Mouse (Mus musculus) spleen, embryonic (tissue): Measurements from ENCODE around the gene Gm6465.
"Not testable (repeated sequence)": the region's sequence is repeated elsewhere in the genome, so short reads cannot be mapped to it uniquely, and the experiment has no call there.

ENCODE experiments used
- CTCF ChIA-PET: fragments of 350-600 bp; sonication (Branson Sonifier 250); formaldehyde crosslinking; loops from one replicate; lab custom pipeline; 2022; lab: Charles Lee

Gm6465 gene

DNA sequence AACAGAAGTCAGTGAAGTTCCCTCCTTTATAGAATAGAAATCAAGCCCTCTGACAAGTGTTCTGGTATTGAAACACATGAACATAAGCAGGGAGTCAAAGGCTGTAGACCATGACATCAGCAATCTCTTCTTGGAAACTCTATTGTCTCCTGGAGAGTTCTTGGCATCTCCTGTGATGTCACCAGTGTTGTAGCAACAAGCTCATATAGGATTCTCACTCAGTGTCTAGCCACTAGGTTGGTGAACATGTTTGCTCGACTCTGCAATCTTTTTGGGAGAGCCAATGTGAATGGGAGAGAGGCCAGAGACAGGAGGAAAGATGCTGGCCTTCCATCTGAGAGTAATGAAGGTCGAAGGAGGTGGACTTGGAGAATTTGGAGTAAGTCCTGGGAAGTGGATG lies at the start of gene Gm6465:
TSS of gene Gm6465 (plus strand) at position 301 of the 400 bp plus-strand sequence.
- CTCF ChIA-PET: not testable (repeated sequence)

GRCm38 (mm10) chr5:11845824-11846223 lies 485 bp downstream of the Gm6465 start:
- CTCF ChIA-PET: not testable (repeated sequence)

- CTCF ChIA-PET: not testable (repeated sequence)
These were observed 12.6 kb downstream of the Gm6465 start for GRCm38 (mm10) chr5:11857909-11858308.
